Mouse (Mus musculus): ENCODE measurements at regions not wholly inside any gene's neighbourhood (a gene's known extent, or its start where the extent isn't known, plus 50 kb on each side); places are given as distances from the start of the nearest gene placed in this dataset.
A peak's percentile ranks its signal among the peaks of the same experiment; 100 is the strongest.

DNA sequence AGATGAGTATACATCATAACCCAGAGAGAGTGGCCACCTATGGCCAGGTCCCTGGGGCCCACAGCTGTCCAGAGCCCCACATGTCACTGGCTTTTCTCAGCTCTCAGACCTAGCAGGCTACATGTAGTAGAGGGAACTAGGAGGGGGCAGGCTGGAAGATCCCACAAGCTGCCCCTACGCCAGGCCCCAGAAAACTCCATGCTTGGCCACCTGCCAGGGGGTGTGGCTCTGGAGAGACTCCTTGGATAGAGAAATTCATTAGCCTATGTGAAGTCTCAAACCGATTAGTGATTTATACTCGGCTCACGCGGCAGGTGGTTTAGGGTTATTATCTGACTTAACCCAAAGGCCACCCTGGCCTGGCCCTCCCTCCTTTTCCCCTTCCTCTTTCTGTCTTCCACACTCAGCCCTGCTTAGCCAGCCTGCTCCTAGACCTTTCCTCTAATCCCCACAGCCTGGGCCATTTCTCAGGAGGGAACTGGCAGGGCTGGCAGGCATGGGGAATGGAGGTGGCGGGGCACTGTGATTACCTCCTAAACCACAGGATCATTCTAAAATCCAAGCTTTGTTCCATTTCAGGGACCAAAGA, 77.7 kb downstream of the Efnb1 start:
- no peaks in the 10 kb centered on the region for H3K4me1 ChIP-seq (ENCODE audit: control insufficient read depth, insufficient read depth, low read length)
- no peak overlapping the region for H3K27ac ChIP-seq (ENCODE audit: control insufficient read depth, insufficient read depth, low read depth, low read length, poor library complexity)
- H3K4me3 ChIP-seq (replicated peaks; ENCODE audit: control insufficient read depth, low read depth, low read length) = no peak overlapping the region
- TF ChIP-seq CTCF (IDR thresholded peaks at IDR 0.05; ENCODE audit: control insufficient read depth, insufficient read depth, low read length) (no peak), POLR2A (IDR thresholded peaks at IDR 0.05; ENCODE audit: borderline replicate concordance, control insufficient read depth, low read depth, low read length) (no peak)
- WGBS = 43% methylated on average over 6 of the region's 6 CpGs

DNA sequence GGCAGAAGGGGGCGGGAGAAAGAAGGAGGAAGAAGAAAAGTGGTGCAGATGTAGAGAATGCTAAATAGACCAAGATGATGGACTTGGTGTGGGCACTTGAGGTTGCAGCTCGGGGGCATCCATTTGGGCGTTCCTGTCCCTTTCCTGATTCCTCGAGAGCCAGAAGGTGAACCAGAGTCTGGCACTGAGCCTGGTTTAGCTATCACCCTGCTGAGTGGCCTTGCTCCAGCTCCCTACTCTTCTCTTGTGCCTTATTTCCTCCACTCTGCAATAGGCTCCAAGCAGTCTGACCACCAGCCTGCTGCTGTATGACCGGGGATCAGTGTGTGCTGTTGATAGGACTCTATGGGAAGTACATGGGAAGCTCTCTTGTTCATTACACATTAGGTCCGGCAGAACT, 68.1 kb downstream of the Efnb1 start:
- no peak overlapping the region for H3K4me3 ChIP-seq (replicated peaks; ENCODE audit: control insufficient read depth, low read depth, low read length)
- TF ChIP-seq POLR2A (IDR thresholded peaks at IDR 0.05; ENCODE audit: borderline replicate concordance, control insufficient read depth, low read depth, low read length) (no peak), CTCF (IDR thresholded peaks at IDR 0.05; ENCODE audit: control insufficient read depth, insufficient read depth, low read length) (no peak)
- 67% methylated on average over 6 of the region's 6 CpGs for WGBS
- no peaks in the 10 kb centered on the region for H3K4me1 ChIP-seq (ENCODE audit: control insufficient read depth, insufficient read depth, low read length)
- H3K27ac ChIP-seq (ENCODE audit: control insufficient read depth, insufficient read depth, low read depth, low read length, poor library complexity) = no peak overlapping the region

DNA sequence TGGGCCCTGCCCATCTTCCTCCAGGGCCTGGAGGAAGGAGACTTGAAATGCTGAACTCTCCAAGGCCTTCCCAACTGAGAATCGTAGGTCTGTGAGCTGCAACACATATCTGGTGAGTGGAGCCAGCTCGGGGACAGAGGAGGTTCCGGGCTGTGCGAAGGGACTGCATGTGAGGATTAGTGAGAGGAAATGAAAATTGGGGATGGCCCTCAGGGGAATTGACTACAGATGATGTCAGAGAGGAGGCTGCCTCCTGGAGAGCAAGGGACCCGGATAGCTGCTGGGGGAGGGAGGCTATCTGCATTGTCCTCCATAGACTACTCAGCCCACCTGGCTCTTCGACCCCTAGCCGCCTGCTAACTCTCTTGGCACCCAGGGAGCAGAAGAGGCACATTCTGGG, 65.2 kb downstream of the Efnb1 start:
- Histone ChIP-seq H3K4me1 (ENCODE audit: control insufficient read depth, insufficient read depth, low read length) (no peaks in the 10 kb centered on the region), H3K4me3 (replicated peaks; ENCODE audit: control insufficient read depth, low read depth, low read length) (no peak overlapping the region), H3K27ac (ENCODE audit: control insufficient read depth, insufficient read depth, low read depth, low read length, poor library complexity) (no peak overlapping the region)
- WGBS = 79% methylated on average over 7 of the region's 7 CpGs
- TF ChIP-seq POLR2A (IDR thresholded peaks at IDR 0.05; ENCODE audit: borderline replicate concordance, control insufficient read depth, low read depth, low read length) (no peak), CTCF (IDR thresholded peaks at IDR 0.05; ENCODE audit: control insufficient read depth, insufficient read depth, low read length) (no peak)

DNA sequence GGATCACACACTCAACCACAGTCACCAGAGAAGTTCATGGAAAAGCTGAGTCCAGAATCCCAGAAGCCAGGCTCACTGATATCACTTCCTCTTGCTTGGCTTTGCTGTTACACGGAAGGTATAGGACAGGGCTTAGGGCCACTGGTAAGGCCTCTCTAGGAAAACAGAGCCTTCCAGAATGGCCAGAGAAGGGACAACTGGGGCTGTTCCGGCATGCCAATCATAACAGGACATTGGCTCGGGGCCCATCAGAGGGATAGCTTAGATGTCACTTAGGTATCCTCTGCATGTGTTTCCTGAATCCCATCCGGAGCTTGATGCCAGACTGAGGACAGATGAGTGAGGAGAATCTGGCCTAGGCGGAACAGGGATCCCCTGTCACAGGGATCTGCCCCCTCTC, 63.7 kb downstream of the Efnb1 start:
- Histone ChIP-seq H3K27ac (ENCODE audit: control insufficient read depth, insufficient read depth, low read depth, low read length, poor library complexity) (no peak overlapping the region), H3K4me3 (replicated peaks; ENCODE audit: control insufficient read depth, low read depth, low read length) (no peak overlapping the region), H3K4me1 (ENCODE audit: control insufficient read depth, insufficient read depth, low read length) (no peaks in the 10 kb centered on the region)
- no peak for TF ChIP-seq POLR2A (IDR thresholded peaks at IDR 0.05; ENCODE audit: borderline replicate concordance, control insufficient read depth, low read depth, low read length)
- TF ChIP-seq CTCF (IDR thresholded peaks at IDR 0.05; ENCODE audit: control insufficient read depth, insufficient read depth, low read length) = no peak
- WGBS = 68% methylated on average over 5 of the region's 5 CpGs

DNA sequence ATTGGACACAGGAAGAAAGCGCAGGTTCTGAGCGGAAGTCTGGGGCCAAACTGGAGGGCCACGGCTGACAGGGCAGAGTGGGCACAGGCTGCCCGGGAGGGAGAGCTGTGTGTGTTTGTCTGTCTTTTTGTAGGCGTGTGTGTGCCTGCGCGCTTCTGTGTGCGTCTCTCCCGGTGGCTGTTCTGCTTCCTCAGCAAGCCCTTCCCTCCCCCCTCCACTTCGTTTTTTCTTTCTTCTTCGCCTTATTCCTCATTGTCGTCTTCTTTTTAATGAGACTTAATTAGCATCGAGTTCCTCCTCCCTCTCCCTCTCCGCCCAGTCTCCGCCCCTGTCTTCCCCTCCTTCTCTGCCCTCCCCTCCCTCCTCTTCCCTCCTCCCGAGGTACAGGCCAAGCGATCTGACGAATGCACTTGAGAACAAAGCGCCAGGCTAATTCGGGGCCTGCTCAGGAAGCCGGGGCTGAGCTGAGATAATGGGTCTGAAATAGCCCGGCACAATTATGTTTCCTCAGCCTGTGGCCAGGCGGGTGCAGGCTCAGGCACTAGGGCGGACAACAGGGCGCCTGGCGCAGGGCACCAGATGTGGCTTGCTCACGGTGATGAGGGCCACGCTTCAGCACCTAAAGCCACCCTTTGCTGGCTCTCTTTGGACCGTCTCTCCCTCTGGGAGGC, 63.2 kb downstream of the Efnb1 start:
- H3K4me3 ChIP-seq (replicated peaks; ENCODE audit: control insufficient read depth, low read depth, low read length) = peak overlapping the region; percentile 54
- no peaks in the 10 kb centered on the region for H3K4me1 ChIP-seq (ENCODE audit: control insufficient read depth, insufficient read depth, low read length)
- 14% methylated on average over 27 of the region's 29 CpGs for WGBS
- no peak for TF ChIP-seq CTCF (IDR thresholded peaks at IDR 0.05; ENCODE audit: control insufficient read depth, insufficient read depth, low read length)
- no peak; the same call in 1 of the 2 replicates for TF ChIP-seq POLR2A (IDR thresholded peaks at IDR 0.05; ENCODE audit: borderline replicate concordance, control insufficient read depth, low read depth, low read length)
- peak overlapping the region; percentile 27; the same call in 1 of the 2 replicates for H3K27ac ChIP-seq (ENCODE audit: control insufficient read depth, insufficient read depth, low read depth, low read length, poor library complexity)
